Mouse (Mus musculus) cortical plate, adult 2 months (tissue): ENCODE measurements around the gene Trim10.

Source experiments
- CTCF ChIP-seq: fragments of 200-500 bp; IDR thresholded peaks from 2 replicates; pipeline ENCODE4 v1.5.1; 2011; ENCODE audit warnings: mild to moderate bottlenecking, control low read depth, low read length; ENCODE audit not compliant: insufficient read depth; ENCODE audit errors: extremely low read depth
- POLR2A ChIP-seq: fragments of 200-500 bp; IDR thresholded peaks from 2 replicates; pipeline ENCODE4 v1.6.1; 2011; ENCODE audit warnings: mild to moderate bottlenecking, low read length, control low read depth; ENCODE audit not compliant: insufficient read depth; ENCODE audit errors: extremely low read depth

DNA sequence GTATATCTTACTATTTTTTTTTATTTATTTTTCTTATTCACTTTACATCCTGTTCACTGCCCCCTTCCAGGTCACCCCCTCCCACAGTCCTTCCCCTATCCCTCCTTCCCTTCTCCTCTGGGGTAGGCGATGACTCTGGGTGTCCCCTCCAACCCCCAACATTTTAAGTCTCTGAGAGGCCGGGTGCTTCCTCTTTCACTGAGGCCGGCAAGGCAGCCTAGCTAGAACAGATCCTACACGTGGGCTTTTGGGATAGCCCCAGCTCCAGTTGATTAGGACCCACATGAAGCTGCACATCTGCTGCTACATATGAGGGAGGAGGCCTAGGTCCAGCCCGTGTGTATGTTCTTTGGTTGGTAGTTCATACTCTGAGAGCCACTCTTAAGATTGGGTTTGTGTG lies 30.4 kb upstream of the Trim10 start:
- TF ChIP-seq CTCF = no peak
- no peak for TF ChIP-seq POLR2A
